Mouse (Mus musculus) spleen, embryonic (tissue): Measurements from ENCODE around the gene Clec2i.

Experiments used
- CTCF ChIA-PET: fragments of 350-600 bp; sonication (Branson Sonifier 250); formaldehyde crosslinking; loops from one replicate; lab custom pipeline; 2022; lab: Charles Lee

Gene Clec2i

GRCm38 (mm10) chr6:128887091-128887790 is at the start of gene Clec2i:
TSS of gene Clec2i (plus strand) at chr6:128887588.
- CTCF ChIA-PET = interaction anchor here (0.7 kb wide), 1 partner anchor 352 kb away, joined by 3 read pairs; no protein-coding TSS in a partner anchor

- CTCF ChIA-PET = interaction anchor here (0.8 to 1.4 kb wide), 3 partner anchors 11 to 78 kb away, joined by 3 to 5 read pairs (median 3); no protein-coding TSS in a partner anchor
Measured at GRCm38 (mm10) chr6:128838342-128839265, 48.8 kb upstream of the Clec2i start.

GRCm38 (mm10) chr6:128839266-128839771 is 48.1 kb upstream of the Clec2i start:
- CTCF ChIA-PET = no interaction called here

DNA sequence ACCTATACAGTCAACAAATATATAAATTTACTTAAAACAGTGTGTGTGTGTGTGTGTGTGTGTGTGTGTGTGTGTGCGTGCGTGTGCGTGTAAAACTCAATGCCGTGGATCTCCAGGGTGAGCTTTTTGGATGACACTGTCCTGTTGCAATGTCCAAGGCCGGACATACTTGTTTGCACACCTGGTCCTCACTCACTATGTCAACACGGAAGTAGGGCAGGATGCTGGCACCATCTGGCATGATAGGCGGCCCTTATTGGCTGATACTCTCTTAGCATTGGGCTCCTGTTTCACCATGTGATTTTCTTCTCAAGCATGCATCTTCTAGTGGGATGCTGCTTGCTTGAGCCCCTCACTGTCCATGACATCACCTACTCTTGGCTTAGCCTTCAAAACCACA is 47.5 kb upstream of the Clec2i start:
- CTCF ChIA-PET = interaction anchor here (0.6 to 0.8 kb wide), 3 partner anchors 26 to 385 kb away, joined by 3 to 4 read pairs (median 3); no protein-coding TSS in a partner anchor

- CTCF ChIA-PET = interaction anchor here (0.6 to 0.8 kb wide), 4 partner anchors 27 to 438 kb away, joined by 3 to 5 read pairs (median 3); no protein-coding TSS in a partner anchor
Measured at GRCm38 (mm10) chr6:128840669-128841068, 46.7 kb upstream of the Clec2i start.

- CTCF ChIA-PET = interaction anchor here (0.5 to 0.7 kb wide), 3 partner anchors 45 to 397 kb away, joined by 3 to 5 read pairs (median 3); no protein-coding TSS in a partner anchor
Measured at GRCm38 (mm10) chr6:128841327-128842089, 45.9 kb upstream of the Clec2i start.

DNA sequence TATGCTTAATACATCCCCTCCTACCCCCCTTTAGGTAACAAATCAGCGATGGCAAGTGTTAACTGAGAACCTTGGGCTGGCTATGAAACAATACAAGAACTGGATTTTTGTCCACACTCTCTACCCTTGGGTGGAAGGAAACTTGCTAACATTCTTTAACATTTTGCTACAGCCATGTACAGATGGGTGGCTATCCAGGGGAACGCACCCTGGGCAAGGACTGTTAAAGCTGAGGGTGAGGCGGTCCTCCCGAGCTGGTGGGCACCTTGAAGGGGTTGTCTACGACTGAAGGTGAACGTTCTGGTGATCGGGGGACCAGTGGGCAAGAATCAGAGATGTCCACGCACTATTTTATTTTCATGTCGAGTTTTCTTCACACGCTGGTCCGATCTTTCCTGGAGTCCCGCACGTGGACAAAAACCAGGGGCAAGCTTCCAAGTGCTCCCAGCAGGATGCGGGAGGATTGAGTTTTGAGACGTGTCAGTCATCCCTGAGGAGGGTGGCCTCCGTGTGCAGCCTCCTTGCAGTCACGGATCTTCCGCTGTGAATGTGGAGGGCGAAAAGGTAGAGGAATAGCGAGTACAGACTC is 44.9 kb upstream of the Clec2i start:
- CTCF ChIA-PET = interaction anchor here (0.5 to 1.2 kb wide), 2 partner anchors 46 to 164 kb away, joined by 3 to 4 read pairs; no protein-coding TSS in a partner anchor

GRCm38 (mm10) chr6:128842945-128843478 is 44.4 kb upstream of the Clec2i start:
- CTCF ChIA-PET = interaction anchor here (0.6 to 1.2 kb wide), 2 partner anchors 163 to 437 kb away, joined by 4 read pairs; no protein-coding TSS in a partner anchor

DNA sequence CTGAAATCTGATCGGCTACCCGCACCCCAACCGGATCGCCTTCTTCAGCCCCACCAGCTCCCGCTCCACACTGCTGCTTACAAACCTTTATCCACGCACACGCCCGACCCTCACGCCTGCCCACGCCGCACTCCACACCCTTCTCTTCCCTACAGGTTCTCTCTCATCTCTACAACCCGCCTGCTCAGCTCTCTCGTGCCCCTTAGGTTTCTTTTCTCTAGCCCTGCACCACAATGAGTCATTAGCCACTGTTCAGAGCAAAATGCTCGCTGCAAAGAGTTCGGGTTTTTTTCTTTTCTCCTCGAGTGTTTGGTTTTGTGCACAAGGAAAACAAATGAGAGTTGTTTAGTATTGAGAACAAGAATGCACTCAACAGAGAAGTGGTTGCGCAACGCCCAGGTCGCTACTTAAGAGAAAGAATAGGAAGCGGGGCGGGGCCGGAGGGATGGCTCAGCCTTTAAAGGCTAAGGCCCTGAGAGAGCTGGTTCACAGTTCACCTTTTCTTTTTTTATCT is 43.9 kb upstream of the Clec2i start:
- CTCF ChIA-PET = interaction anchor here (0.6 to 1.2 kb wide), 3 partner anchors 163 to 436 kb away, joined by 4 to 5 read pairs (median 4); no protein-coding TSS in a partner anchor

DNA sequence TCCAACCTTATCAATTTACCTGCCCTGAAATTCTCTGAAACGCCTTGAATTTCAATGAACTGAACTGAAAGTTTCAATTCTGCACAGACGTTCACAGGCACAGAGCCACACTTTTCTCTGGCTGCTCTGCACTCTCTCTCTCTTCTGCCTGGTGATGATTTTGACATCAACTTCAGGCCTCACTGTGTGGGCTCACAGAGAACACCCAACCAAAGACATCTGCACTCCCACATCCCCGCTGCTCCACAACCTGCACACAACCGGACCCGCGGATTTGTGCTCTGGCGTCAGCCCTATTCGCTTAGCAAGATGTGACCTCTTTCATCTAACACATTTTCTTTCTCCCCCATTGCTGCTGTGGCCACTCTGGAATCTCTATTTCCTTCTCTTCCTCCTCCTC is 43.3 kb upstream of the Clec2i start:
- CTCF ChIA-PET = interaction anchor here (0.6 kb wide), 2 partner anchors 199 to 781 kb away, joined by 5 to 30 read pairs; no protein-coding TSS in a partner anchor

GRCm38 (mm10) chr6:128844586-128845080 is 42.8 kb upstream of the Clec2i start:
- CTCF ChIA-PET = interaction anchor here (0.6 kb wide), 2 partner anchors 390 to 780 kb away, joined by 5 to 30 read pairs; no protein-coding TSS in a partner anchor

DNA sequence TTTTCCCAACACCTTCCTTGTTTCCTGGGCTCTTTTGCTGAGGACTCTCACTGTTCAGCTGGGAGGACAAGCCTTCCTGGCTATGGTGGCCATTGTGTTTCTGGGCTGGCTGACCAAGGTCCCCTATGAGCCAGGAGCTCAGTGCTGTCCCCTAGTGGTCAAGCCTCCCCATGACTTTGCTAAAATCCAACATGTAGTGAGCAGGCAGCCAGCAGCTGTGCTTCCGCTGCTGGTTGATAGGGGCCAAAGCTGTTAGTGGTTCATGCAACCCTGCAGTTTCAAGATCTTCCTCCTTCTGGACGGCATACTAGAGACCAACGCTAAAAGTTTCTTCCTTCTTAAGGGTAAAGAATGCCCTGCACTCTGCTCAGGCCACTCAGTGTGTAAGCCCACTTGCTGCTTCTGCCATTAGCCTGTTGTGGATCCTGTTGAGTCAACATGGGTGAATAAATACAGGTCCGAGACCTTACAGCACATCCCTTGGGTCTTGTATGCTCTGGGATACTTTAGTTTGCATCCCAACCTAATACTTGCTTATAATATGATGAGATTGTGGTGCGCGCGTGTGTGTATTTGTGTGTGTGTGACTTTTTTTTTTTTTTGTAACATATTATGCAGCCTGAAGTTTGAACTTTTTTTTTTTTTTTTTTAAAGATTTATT is 41.9 kb upstream of the Clec2i start:
- CTCF ChIA-PET = interaction anchor here (0.5 to 1.0 kb wide), 6 partner anchors 46 to 445 kb away, joined by 3 to 13 read pairs (median 5); partner anchors contain the start of genes BC035044 and Clec2e

DNA sequence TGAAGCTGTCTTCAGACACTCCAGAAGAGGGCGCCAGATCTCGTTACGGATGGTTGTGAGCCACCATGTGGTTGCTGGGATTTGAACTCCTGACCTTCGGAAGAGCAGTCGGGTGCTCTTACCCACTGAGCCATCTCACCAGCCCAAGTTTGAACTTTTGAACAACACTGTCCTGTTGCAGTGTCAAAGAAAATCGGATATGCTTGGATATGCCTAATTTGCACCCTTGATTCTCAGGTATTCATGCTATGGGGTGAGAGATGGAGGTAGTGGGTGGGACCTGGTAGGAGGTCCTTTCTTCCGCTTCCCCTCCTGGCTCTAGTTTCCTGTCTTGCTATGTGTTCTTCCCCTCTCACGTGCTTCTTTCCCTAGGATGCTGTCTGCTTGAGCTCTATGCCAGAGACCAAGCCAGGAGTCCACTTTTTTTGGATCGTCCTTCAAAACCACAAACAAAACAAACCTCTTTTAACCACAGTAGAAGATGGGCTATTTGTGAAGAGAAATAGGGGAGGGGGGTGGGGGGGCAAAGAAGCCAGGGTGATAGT is 41.3 kb upstream of the Clec2i start:
- CTCF ChIA-PET = interaction anchor here (0.6 to 1.0 kb wide), 4 partner anchors 45 to 445 kb away, joined by 3 to 13 read pairs (median 8); partner anchors contain the start of gene BC035044

DNA sequence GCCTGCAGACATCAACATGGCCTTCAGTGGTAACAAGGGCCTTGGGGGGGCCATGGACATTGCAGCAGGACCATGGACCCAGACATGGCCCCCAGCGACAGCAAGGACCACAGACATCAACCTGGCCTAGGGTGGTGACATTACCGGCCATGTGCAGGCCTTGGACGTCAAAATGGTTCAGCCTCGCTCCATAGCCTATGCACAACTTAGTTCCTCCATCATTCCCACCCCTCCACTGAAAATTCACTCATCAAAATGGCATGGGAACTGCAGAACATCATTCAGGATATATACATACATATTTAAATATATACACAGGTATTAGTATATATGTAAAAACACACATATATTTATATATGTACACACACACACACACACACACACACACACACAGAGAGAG is 40.0 kb upstream of the Clec2i start:
- CTCF ChIA-PET = no interaction called here

GRCm38 (mm10) chr6:128849902-128850301 is 37.5 kb upstream of the Clec2i start:
- CTCF ChIA-PET = interaction anchor here (0.6 to 1.4 kb wide), 5 partner anchors 12 to 411 kb away, joined by 3 to 4 read pairs (median 3); no protein-coding TSS in a partner anchor

- CTCF ChIA-PET = interaction anchor here (0.6 to 1.1 kb wide), 3 partner anchors 84 to 405 kb away, joined by 3 read pairs; no protein-coding TSS in a partner anchor
Measured at GRCm38 (mm10) chr6:128850671-128851070, 36.7 kb upstream of the Clec2i start.

DNA sequence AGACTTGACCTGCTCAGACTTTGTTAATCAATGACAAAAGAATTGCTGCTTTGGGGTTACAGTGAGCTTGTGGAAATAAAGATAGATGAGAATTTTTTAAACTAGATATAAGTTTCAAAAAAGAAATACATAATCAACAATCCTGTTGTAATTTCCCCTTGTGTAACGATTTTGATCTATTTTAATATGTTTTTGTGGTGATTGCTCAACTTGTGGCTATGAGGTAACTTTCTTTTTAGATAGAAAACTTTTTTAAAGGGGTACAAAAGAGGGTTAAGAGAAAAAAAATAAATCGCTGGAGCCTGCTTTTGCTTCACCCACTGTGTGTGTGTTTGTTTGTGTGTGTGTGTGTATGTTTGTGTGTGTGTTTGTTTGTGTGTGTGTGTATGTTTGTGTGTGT is 36.2 kb upstream of the Clec2i start:
- CTCF ChIA-PET = interaction anchor here (0.6 kb wide), 1 partner anchor 85 kb away, joined by 3 read pairs; no protein-coding TSS in a partner anchor

GRCm38 (mm10) chr6:128852766-128853165 is 34.6 kb upstream of the Clec2i start:
- CTCF ChIA-PET = interaction anchor here (0.9 kb wide), 1 partner anchor 403 kb away, joined by 3 read pairs; no protein-coding TSS in a partner anchor
